Mouse (Mus musculus) yolk sac, embryonic 10.5 days (tissue): Measurements from ENCODE around the gene Foxe1.
A peak's percentile ranks its signal among the peaks of the same experiment; 100 is the strongest.

ENCODE experiments used
- DNase-seq: peaks from one replicate; pipeline ENCODE4 v3.0.0-alpha.2; 2017; ENCODE audit warnings: low spot score

Foxe1 gene

DNA sequence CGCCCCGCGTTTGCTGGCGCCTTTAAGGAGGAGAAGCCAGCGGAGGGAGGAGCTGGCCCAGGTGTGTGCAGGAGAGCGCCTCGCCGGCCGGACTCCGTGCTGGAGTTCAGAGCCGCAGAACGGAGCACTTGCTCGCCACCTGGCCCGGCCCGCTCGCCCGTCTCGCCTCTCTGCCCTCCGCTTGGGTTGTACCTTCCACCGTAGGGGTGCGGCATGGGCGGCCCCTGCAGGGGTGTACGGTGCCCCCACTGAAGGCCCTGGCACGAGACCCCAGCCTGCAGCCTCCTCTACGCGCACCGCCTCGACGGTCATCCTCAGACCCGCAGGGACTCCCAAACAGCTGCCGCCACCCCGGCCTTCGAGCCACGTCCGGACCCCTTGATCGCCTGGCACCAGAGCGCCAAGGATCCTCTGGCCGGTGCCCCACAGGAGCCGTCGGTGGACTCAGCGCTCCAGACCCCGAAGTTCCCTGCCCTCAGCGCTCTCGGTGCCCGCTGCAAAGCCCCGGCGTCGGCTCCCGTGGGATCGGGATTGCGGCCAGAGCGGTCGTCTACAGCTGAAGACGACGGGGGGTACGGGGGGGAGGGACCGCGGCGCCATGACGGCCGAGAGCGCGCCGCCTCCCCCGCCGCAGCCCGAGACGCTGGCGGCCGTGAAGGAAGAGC lies at the start of gene Foxe1:
TSS of gene Foxe1 (plus strand) at position 14 of the 665 bp plus-strand sequence.
- DNase-seq: peak; percentile 20

DNA sequence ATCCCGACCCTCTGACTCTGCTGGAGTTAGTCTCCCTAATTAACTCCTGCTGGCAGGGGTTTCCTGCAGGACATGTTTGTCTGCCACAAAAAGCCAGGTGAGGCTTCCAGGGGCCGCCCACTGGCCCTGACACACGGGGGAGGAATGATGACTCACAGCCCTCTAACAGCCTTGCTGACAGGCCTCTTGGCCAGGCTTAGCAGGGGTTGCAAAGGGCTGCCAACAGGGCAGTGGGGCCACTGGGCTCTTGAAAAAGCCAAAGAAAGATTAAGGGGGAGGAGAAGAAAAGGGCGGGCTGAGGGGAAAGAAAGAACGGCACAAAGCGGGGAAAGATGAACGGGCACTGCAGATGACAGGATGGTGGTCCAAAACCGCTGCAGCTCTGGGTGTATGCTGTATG lies 39.3 kb upstream of the Foxe1 start:
- DNase-seq: no peak

DNA sequence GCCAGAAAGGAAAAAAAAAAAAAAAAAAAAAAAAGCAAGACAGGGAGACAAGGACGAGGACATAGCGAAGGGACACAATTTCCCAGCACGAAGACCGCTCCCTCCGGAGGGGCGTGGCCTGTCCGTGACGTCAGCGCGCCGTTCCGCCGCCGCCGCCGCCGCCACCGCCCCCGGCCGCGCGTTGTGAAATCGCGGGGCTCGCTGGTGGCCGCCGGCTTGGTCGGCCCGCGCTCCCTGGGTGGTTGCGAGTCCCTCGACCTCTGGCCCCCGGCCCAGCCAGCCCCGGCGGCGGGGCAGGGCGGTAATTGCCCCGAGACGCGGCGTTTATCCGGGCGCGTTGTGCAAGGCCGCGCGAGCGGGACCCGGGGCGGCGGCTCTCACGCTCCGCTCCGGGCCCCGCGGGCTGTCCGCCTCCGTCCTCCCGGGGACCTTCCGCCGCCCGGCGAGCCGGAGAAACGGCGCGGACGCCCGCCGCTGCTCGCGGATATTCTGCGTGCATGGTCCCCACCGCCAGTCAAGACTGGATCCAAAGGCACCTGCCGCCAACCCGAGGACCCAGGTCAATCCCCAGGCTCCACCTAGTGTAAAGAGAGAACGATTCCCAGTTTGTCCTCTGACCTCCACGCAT lies 38.5 kb upstream of the Foxe1 start:
- DNase-seq: peak; percentile 74

DNA sequence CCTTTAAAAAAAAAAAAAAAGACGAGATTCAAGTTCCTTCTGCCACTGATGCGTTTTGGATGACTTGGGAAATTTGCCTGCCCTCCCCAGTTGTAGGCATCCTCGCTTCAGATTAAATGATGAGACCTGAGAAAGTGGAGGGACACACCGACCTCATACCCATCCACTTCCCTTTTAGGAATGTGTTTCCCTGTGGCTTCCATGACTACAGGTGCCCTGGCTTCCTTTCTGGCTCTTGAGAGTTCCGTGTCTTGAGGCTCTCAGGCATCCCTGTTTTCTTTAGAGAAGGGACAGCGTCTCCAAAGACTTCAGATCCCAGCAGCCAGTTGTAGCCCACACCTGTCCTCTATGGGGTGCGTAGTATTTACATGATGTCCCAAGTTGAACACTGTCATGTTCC lies 38.0 kb upstream of the Foxe1 start:
- DNase-seq: no peak

DNA sequence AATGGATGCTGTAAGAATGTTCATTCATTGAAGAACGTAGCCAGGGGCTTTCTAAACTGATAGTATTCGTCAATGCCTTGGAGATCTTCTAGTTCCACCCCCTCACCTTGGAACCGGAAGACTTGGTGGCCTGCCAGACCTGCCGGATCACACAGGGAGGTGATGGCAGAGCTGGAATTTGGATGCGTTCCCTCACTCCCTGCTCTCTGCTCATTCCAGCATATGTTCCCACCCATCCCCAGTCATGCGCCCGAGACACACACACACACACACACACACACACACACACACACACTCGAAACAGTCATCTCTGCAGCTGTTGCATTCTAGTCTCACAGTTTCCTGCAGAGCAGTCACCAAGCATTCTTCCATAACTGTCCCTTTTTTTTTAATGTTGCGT lies 36.1 kb upstream of the Foxe1 start:
- no peak for DNase-seq

DNA sequence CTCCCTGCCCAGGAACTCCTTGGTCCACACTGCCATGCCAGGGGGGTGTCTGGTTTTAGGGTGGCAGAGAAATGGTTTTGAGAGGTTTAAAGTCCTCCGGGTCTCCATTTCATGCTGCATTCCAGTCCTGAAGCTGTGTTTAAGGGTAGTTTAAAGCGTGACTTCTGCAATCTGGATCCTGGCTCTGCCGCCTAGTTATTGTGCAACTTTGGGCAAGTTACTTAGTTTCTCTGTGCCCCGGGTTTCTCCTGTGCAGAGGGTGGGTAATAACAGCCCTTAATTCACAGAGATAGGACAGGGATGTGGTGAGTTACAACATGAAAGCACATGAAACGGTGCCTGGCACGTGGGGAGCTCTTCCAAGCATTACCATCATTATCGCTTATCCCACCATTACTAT lies 35.5 kb upstream of the Foxe1 start:
- no peak for DNase-seq

DNA sequence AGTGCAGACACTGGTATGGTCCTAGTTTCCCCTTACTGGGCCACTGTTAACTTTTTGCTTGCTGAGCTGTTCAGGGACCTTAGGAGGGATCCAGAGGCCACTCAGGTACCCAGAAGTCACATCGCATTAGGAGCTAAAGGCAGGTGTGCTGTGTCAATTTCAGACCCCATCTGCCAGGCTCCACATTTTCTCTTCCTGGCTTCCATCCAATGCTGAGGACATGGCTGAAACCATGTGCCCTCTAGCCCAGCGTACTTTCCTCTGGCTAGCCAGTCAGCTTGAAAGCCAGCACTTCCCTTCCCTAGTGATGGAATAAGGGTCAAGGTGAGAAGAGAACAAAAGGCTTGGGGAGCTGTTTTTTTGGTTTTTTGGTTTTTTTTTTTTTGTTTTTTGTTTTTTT lies 31.8 kb upstream of the Foxe1 start:
- no peak for DNase-seq

DNA sequence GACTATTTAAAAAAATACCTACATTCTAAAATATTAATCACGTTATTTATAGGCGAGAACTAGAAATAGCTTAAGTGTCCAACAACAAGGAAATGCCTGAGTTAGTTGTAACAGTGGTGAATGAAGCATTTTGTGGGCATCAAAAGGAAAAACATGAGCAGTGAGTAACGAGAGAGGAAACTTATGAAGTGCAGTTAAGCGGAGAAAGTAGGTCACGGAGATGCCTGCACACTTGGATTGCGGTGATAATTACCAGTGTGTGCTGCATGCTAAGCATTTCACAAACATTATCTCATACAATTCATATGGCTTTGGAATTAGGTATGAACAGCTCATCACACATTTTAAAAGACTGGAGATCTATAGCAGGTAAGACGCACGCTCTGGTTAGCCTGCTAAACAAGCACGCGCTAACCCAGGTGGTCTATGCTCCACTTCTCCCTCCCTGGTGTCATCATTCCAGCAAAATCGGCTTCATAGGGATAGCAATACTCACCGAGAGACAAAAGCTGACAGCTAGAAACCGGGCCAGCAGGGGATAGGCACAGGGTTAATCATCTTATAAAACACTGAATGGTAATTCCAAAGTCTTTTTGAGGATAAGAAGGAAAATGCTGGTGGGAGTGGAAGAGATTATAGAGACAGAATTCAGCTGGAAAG lies 21.5 kb upstream of the Foxe1 start:
- no peak for DNase-seq

DNA sequence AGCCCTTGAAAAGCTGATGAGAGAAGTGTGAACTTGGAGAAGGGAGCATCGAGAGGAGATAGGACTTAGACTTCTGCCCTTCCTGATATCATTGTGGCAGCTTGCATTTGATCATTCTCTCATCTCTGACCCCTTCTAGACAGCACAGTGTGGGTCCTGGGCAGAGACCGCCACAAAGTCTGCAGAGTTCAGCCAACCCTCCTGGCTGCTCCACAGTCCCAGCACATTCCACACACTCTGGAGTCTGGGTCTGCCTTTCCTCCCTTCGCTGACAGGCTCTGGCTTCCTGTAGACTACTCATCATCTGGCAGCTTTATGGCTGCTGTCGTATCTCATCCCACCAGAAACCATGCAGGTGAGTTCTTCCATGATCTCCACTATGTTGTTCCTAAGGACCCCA lies 20.7 kb upstream of the Foxe1 start:
- no peak for DNase-seq

DNA sequence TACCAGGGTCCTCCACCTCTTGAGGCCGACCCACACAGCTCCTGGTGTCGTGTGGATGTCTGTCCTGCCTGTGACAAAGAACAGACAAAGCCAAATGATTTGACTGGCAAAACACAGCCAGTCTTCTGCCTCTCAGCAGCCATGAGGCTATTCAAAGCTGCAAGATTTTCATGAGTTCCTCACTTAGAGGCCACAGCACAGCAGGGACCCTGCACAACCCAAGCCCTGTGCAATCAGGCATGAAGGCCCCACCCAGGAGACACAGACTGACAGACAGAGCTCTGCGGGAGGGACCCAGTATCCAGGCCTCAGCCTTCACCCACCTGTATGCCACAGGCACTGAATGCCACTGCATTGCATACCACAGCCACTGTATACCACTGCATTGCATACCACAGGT lies 14.5 kb upstream of the Foxe1 start:
- no peak for DNase-seq

DNA sequence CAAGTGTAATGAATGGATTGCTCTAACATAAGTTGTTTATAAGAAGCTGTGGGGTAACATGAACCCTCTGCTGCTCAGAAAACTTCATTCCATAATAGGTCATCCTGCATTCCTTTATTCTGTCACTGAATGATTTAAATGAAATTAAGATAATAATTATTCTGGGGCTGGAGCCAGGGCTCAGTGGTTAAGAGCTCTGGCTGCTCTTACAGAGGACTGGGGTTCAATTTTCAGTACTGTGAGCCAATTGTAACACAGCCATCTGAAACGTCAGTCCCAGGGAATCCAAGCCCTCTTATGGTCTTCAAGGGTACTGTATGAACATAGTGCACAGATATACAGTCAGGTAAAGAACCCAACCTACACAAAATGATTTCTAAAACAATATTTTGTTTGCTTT lies 7.6 kb upstream of the Foxe1 start:
- no peak for DNase-seq

DNA sequence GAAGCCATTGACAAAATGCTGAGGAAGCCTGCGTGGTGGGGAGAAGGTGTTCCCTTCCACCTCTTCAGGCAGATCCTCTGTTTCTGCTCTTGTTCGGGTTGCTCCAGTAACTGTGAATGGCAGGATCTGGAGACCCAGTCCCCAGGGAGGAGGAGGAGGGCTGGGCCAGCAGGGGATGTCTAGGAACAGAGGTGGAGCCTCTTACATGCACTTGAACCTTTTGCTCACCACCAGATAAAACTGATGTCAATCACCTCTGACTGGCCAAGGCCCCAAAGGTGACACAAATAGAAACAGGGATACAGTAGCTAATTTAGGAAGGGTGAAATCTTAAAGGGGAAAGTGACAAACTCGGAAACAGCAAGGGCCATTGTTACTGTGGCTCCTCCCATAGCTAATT lies 5.4 kb upstream of the Foxe1 start:
- no peak for DNase-seq

DNA sequence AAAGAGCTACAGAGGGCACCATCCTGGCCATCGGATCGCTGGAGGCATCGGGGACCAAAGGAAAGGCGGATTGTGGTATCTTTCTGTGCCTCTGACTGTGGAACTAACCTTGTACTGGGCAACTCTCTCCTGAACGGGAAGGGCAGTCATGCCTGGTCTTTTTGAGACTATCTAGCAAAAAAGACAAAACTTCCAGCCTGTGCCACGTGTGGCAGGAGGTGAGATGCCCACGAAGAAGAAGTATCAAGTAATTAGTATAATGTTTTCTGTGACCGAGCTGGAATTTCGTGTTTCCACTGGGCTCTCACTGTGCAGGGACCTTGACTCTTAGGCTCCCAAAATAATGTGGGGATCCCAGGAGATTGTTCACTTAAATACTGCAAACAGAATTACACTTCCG lies 4.4 kb upstream of the Foxe1 start:
- no peak for DNase-seq

DNA sequence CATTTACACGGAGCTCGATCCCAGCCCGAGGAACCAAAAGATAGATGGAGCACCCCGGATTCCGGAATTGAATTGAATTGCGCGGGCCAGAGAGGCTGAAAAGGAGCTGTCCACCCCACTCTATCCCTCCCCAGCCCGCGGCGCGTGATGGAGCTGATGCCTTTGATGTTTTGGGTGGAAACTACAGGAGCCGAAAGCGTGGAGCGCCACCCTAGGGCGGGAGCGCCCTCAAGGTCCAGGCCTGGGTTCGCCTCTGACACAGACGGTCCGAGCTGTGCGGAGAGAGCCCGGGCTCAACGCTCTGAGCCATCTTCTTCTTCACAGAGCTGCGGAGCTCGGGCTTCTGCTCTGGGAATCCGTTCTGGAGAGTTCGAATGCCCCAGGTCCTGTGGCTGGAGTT lies 3.8 kb upstream of the Foxe1 start:
- no peak for DNase-seq

DNA sequence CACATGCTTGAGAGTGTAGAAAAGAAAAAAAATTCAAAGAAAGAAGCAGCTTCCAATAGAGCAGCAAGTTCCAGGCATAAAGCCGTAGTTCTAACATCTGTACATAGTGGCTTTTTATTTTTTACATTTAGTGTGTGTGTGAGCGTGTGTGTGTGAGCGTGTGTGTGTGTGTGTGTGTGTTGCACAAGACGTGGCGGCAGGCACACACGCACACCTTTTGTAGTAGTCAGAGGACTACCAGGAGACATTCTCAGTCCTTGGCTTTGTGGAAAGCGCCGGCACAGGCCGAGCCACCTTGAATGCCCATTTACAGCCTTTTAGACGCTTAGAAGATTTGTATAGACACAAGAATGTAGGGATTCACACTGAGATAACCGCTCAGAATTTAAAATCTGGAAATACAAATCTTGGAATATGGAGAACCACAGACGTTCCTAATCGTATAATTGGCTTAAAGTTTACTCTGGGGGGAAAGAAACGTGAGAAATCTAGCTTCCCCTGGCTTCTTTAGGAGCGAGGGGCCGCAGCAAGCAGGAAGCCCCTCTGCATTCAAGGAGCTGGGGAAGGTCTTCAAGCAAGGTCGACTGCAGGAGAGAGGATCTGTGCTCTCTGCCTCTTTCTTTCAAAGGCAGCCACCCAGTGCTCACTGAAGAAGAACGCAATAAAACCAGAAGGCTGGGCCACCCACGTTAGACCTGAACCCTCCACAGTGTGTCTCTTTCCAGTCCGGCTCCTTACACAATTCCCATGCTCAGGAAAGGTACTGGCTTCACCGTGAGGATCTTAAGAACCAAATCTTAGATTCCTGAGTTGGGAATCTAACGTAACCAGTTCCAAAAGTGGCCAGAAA lies 1.4 kb upstream of the Foxe1 start:
- DNase-seq: no peak

DNA sequence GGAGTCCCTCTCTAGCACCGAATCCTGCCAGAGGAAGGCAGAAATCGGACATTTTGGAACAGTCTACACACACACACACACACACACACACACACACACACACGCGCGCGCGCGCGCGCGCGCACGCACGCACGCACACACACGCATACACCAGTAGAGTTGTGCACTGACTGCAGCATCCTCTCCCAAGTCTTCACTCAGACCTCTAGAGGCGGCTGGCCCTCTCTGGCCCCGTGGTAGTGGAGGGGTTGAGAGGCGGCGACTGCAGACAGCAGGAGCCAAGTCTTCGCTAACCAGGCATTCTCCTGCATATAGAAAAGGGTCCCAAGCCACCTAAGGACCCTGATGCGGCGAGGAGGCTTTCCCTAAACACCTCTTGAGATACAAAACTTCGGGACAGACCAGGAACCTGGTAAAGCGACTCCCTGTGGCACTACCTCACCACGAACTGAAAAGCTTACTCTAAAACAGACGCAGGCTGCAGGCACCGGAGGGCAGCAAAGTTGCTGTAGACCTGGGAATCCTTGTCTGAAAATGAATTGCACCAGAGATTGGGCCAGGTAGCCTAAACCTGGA lies 610 bp upstream of the Foxe1 start:
- no peak for DNase-seq

DNA sequence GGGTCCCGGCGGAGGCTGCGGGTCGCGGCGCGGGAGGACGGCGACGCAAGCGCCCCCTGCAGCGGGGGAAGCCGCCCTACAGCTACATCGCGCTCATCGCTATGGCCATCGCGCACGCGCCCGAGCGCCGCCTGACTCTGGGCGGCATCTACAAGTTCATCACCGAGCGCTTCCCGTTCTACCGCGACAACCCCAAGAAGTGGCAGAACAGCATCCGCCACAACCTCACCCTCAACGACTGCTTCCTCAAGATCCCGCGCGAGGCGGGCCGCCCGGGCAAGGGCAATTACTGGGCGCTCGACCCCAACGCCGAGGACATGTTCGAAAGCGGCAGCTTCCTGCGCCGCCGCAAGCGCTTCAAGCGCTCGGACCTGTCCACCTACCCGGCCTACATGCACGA lies 879 bp downstream of the Foxe1 start:
- DNase-seq: peak; percentile 24

DNA sequence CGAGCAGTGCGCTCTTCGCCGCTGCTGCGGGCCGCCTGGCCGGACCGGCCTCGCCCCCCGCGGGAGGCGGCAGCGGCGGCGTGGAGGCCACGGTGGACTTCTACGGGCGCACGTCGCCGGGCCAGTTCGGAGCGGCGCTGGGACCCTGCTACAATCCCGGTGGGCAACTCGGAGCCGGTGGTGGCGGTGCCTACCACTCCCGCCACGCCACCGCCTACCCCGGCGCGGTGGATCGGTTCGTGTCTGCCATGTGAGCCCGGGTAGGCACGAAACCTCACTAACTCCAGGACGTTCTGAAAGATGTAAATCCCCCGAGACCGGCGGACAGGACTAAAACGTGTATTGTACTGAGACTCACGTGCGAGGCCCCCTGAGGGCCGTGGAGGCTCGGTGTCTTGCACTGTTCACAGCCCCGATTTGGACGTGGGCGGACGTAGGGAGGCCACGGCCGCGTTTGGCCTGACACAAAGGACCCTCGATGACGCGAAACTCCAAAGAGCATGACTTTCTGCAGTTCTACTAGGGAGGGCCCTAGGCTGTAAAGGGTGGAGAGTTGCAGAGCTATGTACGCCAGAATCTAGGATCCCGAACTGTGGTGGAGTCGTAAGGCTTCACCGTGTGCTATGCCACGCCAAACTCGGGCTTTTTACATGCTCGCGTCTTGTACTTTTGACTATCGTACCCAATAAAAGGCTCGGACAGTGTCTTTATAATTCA lies 1.8 kb downstream of the Foxe1 start:
- no peak for DNase-seq

DNA sequence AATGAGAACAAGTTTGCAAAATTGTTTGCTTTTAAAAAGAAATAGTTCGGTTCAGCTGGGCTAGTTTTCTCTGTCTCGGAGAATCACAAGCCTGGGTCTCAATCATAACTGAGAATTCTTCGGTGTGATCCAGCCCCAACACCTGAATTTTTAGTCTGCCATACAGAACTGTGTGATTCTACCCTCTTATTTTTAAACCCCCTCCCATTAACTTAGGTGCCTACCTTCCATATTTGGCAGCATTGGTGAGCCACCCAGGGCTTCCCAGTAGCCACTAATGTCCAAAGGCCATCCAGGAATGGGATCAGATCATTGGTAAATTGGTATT lies 2.3 kb downstream of the Foxe1 start:
- DNase-seq: no peak

DNA sequence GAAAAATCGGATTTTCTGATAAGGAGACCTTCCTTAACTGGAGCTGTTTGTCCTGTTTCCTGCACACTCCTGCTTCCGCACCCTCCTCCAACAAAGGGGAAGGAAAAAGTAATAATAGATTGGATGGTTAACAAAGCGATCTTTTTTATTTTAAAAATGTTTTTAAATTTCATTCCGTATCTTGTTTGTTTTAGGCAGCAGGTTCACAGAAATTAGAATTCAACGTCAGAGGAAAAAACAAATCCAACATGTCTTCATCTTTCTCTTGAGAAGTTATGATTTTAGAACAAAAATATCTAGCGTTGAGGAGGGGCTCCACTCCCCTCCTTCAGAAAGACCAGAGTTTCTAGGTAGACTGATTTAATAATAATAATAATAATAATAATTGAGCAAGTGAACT lies 2.8 kb downstream of the Foxe1 start:
- no peak for DNase-seq

DNA sequence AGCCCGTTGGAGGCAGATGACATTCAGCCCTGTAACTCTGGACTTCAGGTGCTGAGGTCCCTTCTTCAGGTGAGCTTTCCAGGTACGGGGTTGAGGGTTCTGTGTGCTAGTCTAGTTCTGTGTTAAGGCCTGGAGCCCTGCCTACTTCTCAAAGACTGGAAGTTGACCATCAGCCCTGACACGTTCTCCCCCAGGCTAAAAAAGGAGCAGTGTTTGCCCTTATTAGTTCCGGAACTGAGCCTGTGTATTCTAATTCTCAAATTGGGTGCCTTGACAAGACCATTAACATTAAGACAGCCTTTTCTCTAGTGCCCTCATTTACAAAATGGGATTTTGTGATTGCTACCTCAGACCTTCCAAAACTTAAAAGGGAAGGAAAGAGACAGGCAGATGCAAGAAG lies 3.7 kb downstream of the Foxe1 start:
- DNase-seq: no peak
